Mouse (Mus musculus) erythroblast, embryonic 14.5 days (primary cell): ENCODE measurements at regions not wholly inside any gene's neighbourhood (a gene's known extent, or its start where the extent isn't known, plus 50 kb on each side); places are given as distances from the start of the nearest gene placed in this dataset.

Experiments used
- GATA1 ChIP-seq: IDR thresholded peaks from 2 replicates; pipeline ENCODE4 v1.6.1; 2012; ENCODE audit warnings: low read length, inconsistent platforms, mixed read lengths
- TAL1 ChIP-seq: IDR thresholded peaks from 3 replicates; pipeline ENCODE4 v1.6.1; 2012; ENCODE audit warnings: low read length, inconsistent platforms, mixed read lengths

- no peak for TF ChIP-seq GATA1
- no peak for TF ChIP-seq TAL1
These were observed 113.5 kb upstream of the Cypt12 start for GRCm38 (mm10) chr3:17834706-17835105.
